Mouse (Mus musculus): ENCODE data around the gene Agap1.

DNA sequence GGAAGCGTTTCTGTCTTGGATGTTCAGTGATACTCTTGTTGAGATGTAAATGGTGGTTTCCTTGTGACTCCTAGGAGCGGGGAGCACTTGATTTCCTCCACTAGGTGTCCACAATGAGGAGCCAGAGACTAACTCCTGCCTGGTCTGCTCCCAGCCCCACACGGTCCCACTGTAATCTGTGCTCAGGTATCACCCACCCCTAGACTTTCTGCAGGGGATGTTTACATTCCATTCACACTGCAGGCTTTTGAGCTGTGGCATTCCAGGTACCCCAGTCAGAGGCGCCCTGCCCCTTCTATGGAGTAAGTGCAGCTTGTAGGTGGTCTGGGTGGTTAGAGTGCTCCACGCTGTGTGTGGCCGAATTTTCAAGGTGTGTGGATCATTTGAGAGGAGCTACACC lies 218.5 kb downstream of the Agap1 start:
- no peak for TF ChIP-seq POLR2A (IDR thresholded peaks at IDR 0.05; ENCODE audit: extremely low read depth, insufficient read depth, low read length)
- no peak for TF ChIP-seq CTCF (IDR thresholded peaks at IDR 0.05; ENCODE audit: extremely low read depth, insufficient read depth, low read length)

Measured in cortical plate, adult 2 months (tissue).